Mouse (Mus musculus) bone marrow macrophage, adult 2 months (primary cell): Measurements from ENCODE around the gene Lurap1l.

ENCODE experiments used
- CTCF ChIP-seq: IDR thresholded peaks from 2 replicates; pipeline ENCODE4 v1.5.1; 2012; ENCODE audit warnings: low read depth, mild to moderate bottlenecking, low read length, moderate library complexity
- POLR2A ChIP-seq: IDR thresholded peaks from 2 replicates; pipeline ENCODE4 v1.6.1; 2012; ENCODE audit warnings: mild to moderate bottlenecking, low read depth, low read length, borderline replicate concordance

DNA sequence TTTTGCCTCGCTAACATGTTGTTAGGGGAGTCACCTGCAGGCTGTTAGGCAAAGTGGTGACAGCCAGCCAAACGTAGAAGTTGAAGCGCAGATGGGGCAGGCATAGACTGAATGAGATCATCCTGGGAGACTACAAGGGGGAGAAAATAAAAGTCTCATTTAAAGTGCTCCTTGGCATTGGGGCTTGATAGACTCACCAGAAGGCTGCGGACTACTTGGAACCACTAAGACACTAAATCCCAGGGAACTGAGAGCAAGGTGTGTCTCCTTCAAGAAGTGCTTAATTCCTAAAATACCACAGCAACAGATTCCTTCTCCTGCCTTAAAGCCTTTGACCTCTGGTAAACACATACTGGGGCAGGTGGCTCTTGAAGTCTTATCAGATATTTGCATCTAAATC lies 35.4 kb upstream of the Lurap1l start:
- TF ChIP-seq CTCF: no peak
- TF ChIP-seq POLR2A: no peak
